Mouse (Mus musculus) heart, embryonic 12.5 days (tissue): ENCODE measurements around the gene Trim44. TPM values are rescaled to one million over a fixed set of nuclear protein-coding genes. Genes with fewer than 3 reads are reported as not detected.
A peak's percentile ranks its signal among the peaks of the same experiment; 100 is the strongest.

Experiments
- ATAC-seq: fragments of 200-750 bp; cut with Nextera tagmentation; 2 replicates; pipeline ENCODE4 v1.8.0; 2017; ENCODE audit warnings: moderate TSS enrichment, moderate library complexity; ENCODE audit not compliant: insufficient number of reproducible peaks, low FRiP score
- H3K27ac ChIP-seq: fragments of 300-500 bp; sonication (generic); 2 replicates; pipeline ENCODE4 v1.5.1; 2016; ENCODE audit warnings: mild to moderate bottlenecking, moderate library complexity; ENCODE audit not compliant: poor library complexity, severe bottlenecking
- H3K27me3 ChIP-seq: fragments of 300-500 bp; sonication (generic); replicated peaks from 2 replicates; pipeline ENCODE4 v1.6.1; 2016; ENCODE audit warnings: mild to moderate bottlenecking, moderate library complexity
- H3K36me3 ChIP-seq: fragments of 300-500 bp; sonication (generic); 2 replicates; pipeline ENCODE4 v1.6.1; 2016; ENCODE audit warnings: mild to moderate bottlenecking, moderate library complexity
- H3K4me1 ChIP-seq: fragments of 300-500 bp; sonication (generic); replicated peaks from 2 replicates; pipeline ENCODE4 v1.6.1; 2016; ENCODE audit warnings: mild to moderate bottlenecking
- H3K4me2 ChIP-seq: fragments of 300-500 bp; sonication (generic); 2 replicates; pipeline ENCODE4 v1.6.1; 2016; ENCODE audit warnings: mild to moderate bottlenecking, moderate library complexity
- H3K4me3 ChIP-seq: fragments of 300-500 bp; sonication (generic); 2 replicates; pipeline ENCODE4 v1.5.1; 2016; ENCODE audit warnings: mild to moderate bottlenecking
- H3K9ac ChIP-seq: fragments of 300-500 bp; sonication (generic); 2 replicates; pipeline ENCODE4 v1.6.1; 2016; ENCODE audit warnings: mild to moderate bottlenecking, moderate library complexity
- H3K9me3 ChIP-seq: fragments of 300-500 bp; sonication (generic); replicated peaks from 2 replicates; pipeline ENCODE4 v1.6.1; 2016; ENCODE audit warnings: mild to moderate bottlenecking, moderate library complexity
- WGBS: fragments of 180-500 bp; shearing (Covaris S2); methylation state at CpG from one replicate; pipeline ENCODE4 v1.1.7; 2016; 5-methylcytosine and 5-hydroxymethylcytosine counted together
- polyA plus RNA-seq: library from polyadenylated mRNA; unstranded; fragments of >200 nt; fragmentation: Nextera tagmentation; extraction: Ambion mirVana; gene quantifications from 2 replicates; pipeline ENCODE4 v1.2.1, GENCODE M21; 2016

Trim44 gene
- polyA plus RNA-seq, 1 experiment from 2014 or later: 39.5 TPM

DNA sequence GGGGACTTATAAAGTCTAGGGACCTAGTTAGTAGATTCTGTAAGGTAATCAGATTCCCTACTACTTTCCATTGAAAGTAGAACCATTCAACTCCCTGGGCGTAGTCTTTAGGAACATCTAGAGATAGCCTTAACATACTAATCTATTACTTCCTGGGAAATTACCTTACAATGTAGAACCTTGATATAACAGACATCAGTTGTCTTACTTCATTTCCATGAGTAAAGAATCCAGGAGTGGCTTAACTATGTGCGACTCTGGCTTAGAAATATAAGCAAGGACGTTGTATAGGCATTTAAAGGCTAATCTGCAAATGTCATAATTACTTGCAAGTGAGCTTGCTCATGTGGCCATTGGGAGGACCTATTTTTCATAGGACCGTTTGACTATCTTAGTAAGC, 4.3 kb downstream of the Trim44 start:
- Histone ChIP-seq H3K27ac (no peak overlapping the region), H3K27me3 (no peaks in the 10 kb centered on the region), H3K9ac (no peak overlapping the region), H3K4me1 (peaks cover 29% of the 10 kb centered on the region), H3K9me3 (no peaks in the 10 kb centered on the region), H3K4me3 (no peak overlapping the region), H3K4me2 (no peak overlapping the region), H3K36me3 (no peaks in the 10 kb centered on the region)
- WGBS: 84% methylated on average over 4 of the region's 4 CpGs
- no peak for ATAC-seq

DNA sequence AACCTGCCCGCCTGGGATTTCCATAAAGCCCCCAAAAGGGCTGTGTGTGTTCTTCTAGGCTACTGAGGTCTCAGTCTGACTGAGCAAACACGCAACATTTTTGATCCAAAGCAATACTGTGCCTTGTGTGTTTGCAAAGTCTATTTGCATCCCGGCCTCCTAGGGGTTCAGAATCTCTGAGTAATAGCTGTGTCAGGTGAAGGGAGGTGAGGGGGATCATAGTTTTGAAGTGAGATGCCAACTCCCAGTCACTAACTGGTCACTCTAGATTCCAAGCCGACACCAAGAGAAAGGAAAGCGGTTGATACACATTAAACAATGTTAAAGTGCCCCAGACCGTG, 6.3 kb downstream of the Trim44 start:
- Histone ChIP-seq H3K9ac (peak overlapping the region; percentile 83), H3K4me3 (peak overlapping the region; percentile 82), H3K4me2 (peak overlapping the region; percentile 89), H3K27me3 (no peaks in the 10 kb centered on the region), H3K4me1 (peaks cover 21% of the 10 kb centered on the region), H3K9me3 (no peaks in the 10 kb centered on the region), H3K36me3 (no peaks in the 10 kb centered on the region), H3K27ac (peak overlapping the region; percentile 96)
- WGBS: 25% methylated on average over 6 of the region's 6 CpGs
- 0 out of 2 replicates have a peak, but pooled peaks have one; percentile 1 for ATAC-seq

DNA sequence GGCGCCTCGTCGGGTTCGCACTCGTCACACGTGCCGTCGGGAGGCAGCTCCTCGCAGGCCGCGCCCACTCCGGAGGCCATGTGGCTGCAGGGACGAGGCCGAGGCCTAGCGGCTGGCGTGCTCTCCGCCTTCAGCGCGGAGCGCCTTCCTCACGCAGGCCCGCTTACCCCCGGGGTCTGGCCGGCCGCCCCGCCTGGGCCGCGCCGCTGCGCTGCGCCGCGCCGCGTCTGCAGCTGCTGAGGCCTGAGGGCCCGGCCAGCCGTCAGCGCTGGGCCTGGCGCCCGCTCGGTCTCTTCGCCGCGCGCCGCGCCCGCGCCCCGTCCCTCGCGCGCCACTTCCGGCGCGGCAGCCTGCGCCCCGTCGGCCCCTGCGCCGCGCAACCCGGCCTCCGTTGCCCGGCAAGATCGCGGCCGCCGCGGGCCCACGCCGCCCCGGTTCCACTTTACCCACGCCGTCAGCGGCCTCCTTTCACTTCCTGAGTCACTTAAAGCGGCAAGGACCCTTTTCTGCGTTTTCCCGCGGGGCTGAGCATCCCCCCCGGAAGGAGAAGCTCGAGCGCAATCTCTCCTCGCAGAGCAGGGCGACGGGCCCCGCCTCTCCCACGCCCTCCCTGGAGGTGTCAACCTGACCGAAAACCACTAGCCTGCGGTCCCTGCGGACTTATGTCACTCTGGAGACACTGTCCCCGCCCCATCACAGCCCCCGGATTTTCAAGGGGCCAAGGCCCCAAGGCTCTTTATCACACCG, 6.8 kb downstream of the Trim44 start:
- Histone ChIP-seq H3K4me2 (peak overlapping the region; percentile 89), H3K4me1 (peaks cover 21% of the 10 kb centered on the region), H3K27me3 (no peaks in the 10 kb centered on the region), H3K27ac (peak overlapping the region; percentile 96), H3K9me3 (no peaks in the 10 kb centered on the region), H3K36me3 (no peaks in the 10 kb centered on the region), H3K4me3 (peak overlapping the region; percentile 82), H3K9ac (peak overlapping the region; percentile 83)
- WGBS: 9% methylated on average over 93 of the region's 94 CpGs
- ATAC-seq: peak; percentile 92

DNA sequence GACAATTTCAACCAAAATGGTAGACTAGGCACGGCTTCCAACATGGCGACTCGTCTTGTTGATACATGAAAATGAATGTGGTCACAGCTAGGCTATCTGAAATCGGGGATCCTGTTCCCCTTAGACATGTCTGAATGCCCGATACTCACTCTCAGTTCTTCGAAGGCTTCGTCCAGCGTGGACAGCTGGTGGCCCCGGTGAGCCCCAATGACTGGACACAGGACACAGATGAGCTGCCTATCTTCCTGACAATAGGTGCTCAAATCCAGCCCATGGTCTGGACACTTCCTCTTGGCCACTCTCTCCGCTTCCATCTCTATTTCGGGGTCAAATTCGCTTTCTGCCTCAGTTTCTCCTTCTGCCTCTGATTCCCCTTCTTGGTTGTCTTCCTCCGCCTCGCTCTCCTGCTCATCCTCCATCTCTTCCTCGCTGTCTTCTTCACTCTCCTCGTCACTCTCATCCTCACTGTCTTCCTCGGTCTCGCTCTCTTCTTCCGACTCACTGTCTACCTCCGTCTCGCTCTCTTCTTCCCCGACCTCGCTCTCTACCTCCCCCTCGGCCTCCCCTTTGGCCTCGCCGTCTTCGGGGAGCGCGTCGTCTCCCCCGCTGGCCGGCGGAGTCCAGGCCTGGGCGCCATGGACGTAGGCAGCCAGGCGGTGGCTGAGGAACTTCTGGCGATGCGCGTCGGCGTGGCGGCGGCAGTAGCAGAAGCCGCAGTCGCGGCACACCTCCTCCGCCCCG, 7.6 kb downstream of the Trim44 start:
- peak overlapping the region; percentile 96 for H3K27ac ChIP-seq
- peak overlapping the region; percentile 89 for H3K4me2 ChIP-seq
- WGBS: 35% methylated on average over 48 of the region's 48 CpGs
- no peaks in the 10 kb centered on the region for H3K9me3 ChIP-seq
- H3K4me1 ChIP-seq: peaks cover 21% of the 10 kb centered on the region
- peak overlapping the region; percentile 83 for H3K9ac ChIP-seq
- no peaks in the 10 kb centered on the region for H3K27me3 ChIP-seq
- no peaks in the 10 kb centered on the region for H3K36me3 ChIP-seq
- H3K4me3 ChIP-seq: peak overlapping the region; percentile 82
- peak; percentile 27 for ATAC-seq

DNA sequence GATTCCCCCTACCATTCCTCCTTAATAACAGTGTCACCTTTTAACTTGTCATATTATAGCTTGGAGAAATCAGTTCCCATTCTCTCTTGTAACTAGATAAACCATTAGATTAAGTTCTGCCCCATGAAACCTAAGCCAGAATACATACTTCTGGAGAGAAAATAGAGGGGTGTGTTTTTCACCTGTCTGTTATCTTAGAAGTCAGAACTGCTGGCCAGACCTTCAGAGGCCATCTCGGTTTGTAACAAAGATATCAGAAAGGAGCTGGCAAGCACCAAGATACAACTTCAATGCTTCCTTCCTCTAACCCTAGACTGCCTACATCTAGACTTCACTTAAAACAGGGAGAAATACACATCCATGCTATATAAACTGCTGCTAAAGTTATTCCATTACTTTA, 11.1 kb downstream of the Trim44 start:
- 28% methylated on average over 1 of the region's 1 CpGs for WGBS
- H3K27ac ChIP-seq: no peak overlapping the region
- ATAC-seq: no peak

DNA sequence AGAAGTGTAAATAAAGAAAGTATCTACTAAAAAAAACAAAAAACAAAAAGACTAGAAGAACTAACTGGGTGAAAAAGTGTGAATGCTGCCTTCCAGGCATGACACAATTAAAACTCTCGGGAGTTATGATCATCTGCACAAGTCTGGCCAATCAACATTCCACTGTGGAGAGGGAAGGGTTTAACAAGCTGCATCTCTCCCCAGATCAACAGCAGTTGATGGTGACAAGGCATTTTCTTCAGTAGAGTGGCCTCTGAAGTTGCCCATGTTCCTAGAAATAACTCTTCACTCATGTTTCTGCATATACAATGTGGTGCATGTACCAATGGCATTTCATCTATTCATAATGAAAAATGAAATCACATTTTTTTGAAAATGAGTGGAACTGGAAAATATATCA, 14.2 kb downstream of the Trim44 start:
- no peak overlapping the region for H3K27ac ChIP-seq
- no peak for ATAC-seq
- no peak overlapping the region for H3K9ac ChIP-seq
- no peaks in the 10 kb centered on the region for H3K9me3 ChIP-seq
- H3K27me3 ChIP-seq: no peaks in the 10 kb centered on the region
- no peak overlapping the region for H3K4me2 ChIP-seq
- WGBS: 73% methylated on average over 1 of the region's 1 CpGs
- H3K4me3 ChIP-seq: no peak overlapping the region
- no peaks in the 10 kb centered on the region for H3K36me3 ChIP-seq
- peaks cover 7% of the 10 kb centered on the region for H3K4me1 ChIP-seq

More for the DNA sequence above, 11.1 kb downstream of the Trim44 start:
- Histone ChIP-seq H3K36me3 (no peaks in the 10 kb centered on the region), H3K4me1 (peaks cover 19% of the 10 kb centered on the region), H3K9me3 (no peaks in the 10 kb centered on the region), H3K4me2 (no peak overlapping the region), H3K27me3 (no peaks in the 10 kb centered on the region), H3K9ac (no peak overlapping the region), H3K4me3 (no peak overlapping the region)

DNA sequence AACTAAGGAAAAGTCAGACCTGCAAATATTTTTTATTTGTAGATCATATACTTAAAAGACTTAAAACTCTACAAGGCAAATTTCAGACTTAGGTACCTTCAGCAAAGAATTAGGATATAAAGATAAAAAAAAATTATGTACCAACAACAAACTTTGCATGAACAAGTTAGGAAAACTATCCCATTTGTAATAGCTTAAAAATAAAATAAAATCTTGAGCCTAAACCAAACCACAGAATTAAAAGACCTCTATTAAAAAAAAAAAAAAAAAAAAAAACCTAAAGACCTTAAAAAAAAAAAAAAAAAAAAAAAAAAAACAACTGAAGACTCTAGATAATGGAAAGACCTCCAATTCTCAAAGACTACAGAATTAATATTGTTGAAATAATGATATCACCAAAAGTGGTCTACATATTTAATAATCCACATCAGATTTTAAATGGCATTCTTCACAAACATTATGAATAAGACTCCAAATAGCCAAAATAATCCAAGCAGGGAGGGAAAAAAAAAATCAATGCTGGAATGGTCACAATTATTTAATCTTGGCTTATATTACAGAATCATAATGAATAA, 22.2 kb downstream of the Trim44 start:
- peaks cover 2% of the 10 kb centered on the region; the same call in 1 of the 2 replicates for H3K36me3 ChIP-seq
- H3K27ac ChIP-seq: no peak overlapping the region
- no peak overlapping the region for H3K4me2 ChIP-seq
- no peak overlapping the region for H3K4me3 ChIP-seq
- no peaks in the 10 kb centered on the region for H3K27me3 ChIP-seq
- no peak overlapping the region for H3K9ac ChIP-seq
- H3K9me3 ChIP-seq: no peaks in the 10 kb centered on the region
- no peak for ATAC-seq
- peaks cover 24% of the 10 kb centered on the region for H3K4me1 ChIP-seq

DNA sequence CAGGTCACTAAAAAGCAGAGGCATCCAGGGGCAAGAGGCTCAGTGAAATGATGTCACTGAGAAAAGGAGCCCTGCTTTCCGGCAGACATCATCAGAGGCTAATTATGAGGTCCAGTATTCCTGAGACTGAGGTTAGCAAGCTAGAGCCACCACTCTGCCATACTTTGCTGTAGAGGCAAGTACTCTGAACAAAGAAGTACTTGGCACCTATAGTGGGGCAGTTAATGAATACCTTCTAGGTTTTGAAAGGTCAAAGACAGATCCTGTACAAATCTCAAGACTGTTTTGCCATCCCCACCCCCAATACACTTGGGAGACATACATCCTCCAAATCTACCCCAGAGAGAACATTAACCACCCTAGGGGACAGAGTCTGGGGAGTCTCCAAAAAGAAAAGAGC, 23.1 kb downstream of the Trim44 start:
- Histone ChIP-seq H3K4me3 (no peak overlapping the region), H3K27me3 (no peaks in the 10 kb centered on the region), H3K27ac (no peak overlapping the region), H3K9ac (no peak overlapping the region), H3K36me3 (peaks cover 5% of the 10 kb centered on the region; the same call in 1 of the 2 replicates), H3K9me3 (no peaks in the 10 kb centered on the region), H3K4me1 (peaks cover 24% of the 10 kb centered on the region), H3K4me2 (no peak overlapping the region)
- 48% methylated on average over 1 of the region's 1 CpGs for WGBS
- no peak for ATAC-seq

DNA sequence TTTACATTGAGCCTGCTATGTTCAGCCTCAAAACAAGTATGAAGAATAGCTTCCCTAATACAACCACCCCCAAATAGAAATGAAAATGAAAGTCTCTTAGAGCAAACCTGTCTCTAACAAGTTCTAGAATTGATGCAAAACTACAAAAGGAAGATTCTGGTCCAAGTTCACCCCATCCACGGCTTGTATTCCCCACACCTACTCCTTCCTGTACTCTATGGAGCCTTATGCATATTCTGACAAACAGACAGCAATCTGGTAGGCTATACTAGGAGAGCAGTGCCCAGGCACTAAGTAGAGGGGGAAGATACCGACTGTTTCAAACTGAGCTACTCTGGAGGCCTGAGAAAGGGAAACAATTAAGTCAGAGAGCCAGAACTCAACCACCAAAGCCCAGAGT, 23.6 kb downstream of the Trim44 start:
- H3K9me3 ChIP-seq: no peaks in the 10 kb centered on the region
- no peaks in the 10 kb centered on the region for H3K27me3 ChIP-seq
- H3K4me2 ChIP-seq: no peak overlapping the region
- WGBS: 42% methylated on average over 2 of the region's 2 CpGs
- H3K4me1 ChIP-seq: peaks cover 24% of the 10 kb centered on the region
- H3K36me3 ChIP-seq: peaks cover 5% of the 10 kb centered on the region; the same call in 1 of the 2 replicates
- no peak for ATAC-seq
- no peak overlapping the region for H3K27ac ChIP-seq
- no peak overlapping the region for H3K4me3 ChIP-seq
- no peak overlapping the region for H3K9ac ChIP-seq

DNA sequence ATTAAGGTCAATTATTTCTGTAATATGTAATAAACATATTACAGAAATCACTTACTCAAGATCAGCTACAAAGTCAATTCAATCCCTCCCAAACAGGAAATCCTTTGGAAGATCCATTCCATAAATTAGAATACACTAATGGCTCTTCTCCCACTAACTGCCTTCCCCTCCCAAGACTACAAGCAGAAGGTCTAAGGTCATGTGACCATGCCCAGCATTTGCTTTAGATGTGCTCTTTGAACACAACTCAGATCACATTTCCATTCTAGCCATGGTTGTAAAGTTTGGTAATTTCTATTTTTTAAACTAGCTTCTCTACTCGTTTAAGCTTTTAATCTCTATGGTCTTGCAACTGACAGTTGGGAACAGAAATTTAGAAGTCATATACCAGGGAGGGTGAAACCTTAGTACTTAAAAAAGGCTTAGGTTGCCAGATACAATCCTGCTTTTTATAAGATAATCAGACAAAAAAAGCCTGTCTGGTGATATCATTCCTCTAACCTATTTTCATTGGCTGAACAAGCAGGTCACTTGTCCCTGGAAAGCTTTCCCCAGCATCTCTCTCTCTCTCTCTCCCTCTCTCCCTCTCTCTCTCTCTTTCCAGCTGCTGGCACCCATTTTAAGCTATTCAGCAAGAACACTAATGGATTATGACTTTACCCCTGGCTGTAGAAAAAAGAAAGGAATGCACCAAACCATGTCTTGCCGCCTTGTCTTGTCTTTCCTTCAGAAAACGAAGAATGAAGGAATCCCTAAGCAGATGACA, 24.4 kb downstream of the Trim44 start:
- Histone ChIP-seq H3K4me2 (no peak overlapping the region), H3K4me3 (no peak overlapping the region), H3K27me3 (no peaks in the 10 kb centered on the region), H3K27ac (no peak overlapping the region), H3K9me3 (no peaks in the 10 kb centered on the region), H3K9ac (no peak overlapping the region), H3K36me3 (peaks cover 5% of the 10 kb centered on the region; the same call in 1 of the 2 replicates), H3K4me1 (peaks cover 25% of the 10 kb centered on the region)
- WGBS: 65% methylated on average over 3 of the region's 3 CpGs
- no peak for ATAC-seq

DNA sequence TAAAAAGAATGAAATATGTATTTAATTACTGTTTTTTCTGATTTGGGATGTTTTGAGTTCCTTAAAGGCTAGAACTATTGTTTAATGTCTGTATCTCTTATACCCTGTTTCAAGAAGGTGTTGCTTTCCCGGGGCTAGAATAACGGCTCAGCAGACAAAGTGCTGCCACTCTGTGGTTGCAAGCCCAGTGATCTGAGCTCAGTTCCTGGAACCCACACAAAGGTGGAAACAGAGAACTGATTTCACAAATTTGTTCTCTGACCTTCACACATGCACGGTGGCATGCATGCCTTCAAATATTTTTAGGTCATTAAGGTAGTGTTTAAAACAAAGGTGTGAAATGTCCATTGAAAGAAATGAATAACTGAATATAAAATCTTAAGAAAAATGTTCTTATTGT, 25.1 kb downstream of the Trim44 start:
- H3K9me3 ChIP-seq: no peaks in the 10 kb centered on the region
- H3K9ac ChIP-seq: no peak overlapping the region
- peaks cover 26% of the 10 kb centered on the region for H3K4me1 ChIP-seq
- H3K27ac ChIP-seq: no peak overlapping the region
- ATAC-seq: no peak
- 63% methylated on average over 3 of the region's 3 CpGs for WGBS
- no peak overlapping the region for H3K4me3 ChIP-seq
- peaks cover 4% of the 10 kb centered on the region; the same call in 1 of the 2 replicates for H3K36me3 ChIP-seq
- H3K27me3 ChIP-seq: no peaks in the 10 kb centered on the region
- no peak overlapping the region for H3K4me2 ChIP-seq
